Mouse (Mus musculus): ENCODE measurements around the gene Stk24.

The Stk24 gene

DNA sequence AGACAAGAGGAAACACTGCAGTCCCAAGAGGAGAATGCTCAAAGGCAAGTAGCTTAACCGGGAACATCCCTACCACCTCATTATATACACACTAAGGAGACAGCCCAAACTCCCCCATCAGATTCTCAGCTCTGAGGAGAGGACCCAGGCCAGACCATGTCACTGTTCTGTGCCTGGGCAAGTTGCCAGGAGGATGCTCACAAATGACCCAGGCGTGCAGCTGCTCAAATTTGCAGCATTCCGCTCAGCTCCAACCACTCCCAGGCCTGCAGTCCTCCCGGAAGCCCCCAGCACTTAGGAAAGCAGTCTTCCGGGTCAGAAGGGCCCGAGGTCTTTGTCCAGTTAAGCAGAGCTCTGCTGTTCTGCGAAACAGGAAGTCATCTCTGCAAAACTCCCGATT is 31.6 kb downstream of the Stk24 start:
- DNase-seq, result peak; percentile 39

DNA sequence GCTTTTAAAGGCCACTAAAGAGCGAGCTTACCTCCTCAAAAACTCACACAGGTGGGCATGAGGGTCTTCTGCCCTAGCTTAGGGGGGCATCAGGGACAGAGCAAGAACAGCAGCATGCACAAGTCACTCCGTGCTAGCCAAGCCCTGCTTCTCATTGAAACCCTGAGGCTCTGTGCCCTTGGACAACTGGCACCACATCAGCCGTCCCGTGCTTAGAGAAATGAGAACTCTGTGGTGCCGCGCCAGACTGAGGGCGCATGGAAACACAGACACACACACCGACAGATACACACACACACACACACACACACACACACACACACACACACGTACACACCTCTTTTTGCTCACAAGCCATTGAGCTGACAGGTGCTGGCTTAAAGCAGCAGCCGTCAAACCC is 32.7 kb downstream of the Stk24 start:
- DNase-seq, result no peak

DNA sequence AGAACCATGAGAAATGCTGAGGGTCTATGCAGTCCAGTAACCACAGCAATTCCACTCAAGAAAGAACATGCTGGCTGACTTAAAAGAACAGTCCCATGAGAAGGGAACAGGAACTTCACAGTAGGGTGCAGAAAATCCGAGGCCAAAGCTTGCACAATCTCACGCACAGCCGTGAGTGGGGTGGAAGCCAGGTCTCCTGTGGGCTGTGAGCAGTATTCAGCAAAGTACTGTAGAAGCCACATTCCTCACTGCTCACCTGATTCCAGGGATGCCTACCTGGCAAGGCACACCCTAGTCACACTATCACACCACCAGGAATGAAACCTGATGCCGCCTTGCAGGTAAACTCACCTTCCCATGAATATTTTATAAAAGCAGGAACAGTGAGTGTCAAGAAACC is 33.2 kb downstream of the Stk24 start:
- DNase-seq, result no peak

DNA sequence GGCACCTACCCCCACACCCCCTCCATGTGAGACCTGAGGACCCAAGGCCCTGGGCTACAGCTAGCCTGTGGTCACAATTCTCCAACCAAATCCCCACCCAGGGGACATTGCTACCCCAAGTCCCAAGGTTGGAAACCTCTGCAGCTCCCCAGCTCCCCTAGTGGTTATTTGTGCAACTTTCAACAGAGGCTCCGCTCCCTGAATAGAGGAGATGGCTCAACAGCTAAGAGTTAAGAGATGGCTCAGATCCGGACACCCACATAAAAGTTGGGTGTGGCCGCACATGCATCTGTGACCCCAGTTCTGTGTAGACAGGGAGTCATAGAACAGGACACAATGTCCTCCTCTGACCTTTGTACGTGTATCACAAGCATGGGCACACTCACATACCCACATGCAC is 33.8 kb downstream of the Stk24 start:
- peak; percentile 46 for DNase-seq

- no peak for DNase-seq
These were observed 34.9 kb downstream of the Stk24 start for GRCm38 (mm10) chr14:121344928-121345327.

DNA sequence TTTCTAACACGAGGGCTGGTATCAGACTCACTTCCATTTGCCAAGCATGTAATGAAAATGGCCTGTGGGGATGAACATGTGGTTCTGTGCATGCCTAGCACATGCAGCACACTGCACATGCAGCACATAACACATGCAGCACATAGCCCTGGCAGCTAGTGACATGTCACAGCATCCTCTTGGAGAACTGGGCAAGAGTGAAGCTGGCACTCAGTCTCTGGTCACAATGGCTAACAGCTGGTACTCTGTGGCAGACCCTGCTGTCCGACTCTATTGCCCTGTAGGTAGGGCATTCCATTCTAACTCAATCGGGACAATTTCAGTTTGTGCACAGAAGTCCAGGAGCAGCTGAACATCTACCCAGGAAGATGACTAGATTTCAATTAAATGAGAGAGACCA is 36.9 kb downstream of the Stk24 start:
- no peak for DNase-seq

GRCm38 (mm10) chr14:121339951-121340401 is 39.8 kb downstream of the Stk24 start:
- no peak for DNase-seq

GRCm38 (mm10) chr14:121338819-121339573 is 40.8 kb downstream of the Stk24 start:
- no peak for DNase-seq

DNA sequence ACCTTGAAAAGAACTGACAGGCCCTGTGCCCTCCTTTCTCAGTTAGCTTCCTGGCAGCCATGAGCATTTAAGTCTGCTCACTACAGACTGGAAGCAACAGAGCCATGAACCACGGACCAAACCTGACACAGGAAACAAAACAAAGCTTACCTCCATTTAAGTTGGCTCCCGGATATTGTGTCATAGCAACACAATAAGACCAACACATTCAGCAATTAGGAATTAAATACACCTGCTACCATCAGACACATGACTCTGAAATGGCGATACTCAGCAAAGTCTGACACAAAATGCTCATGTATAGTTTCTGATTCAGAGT is 49.8 kb downstream of the Stk24 start:
- no peak for DNase-seq

DNA sequence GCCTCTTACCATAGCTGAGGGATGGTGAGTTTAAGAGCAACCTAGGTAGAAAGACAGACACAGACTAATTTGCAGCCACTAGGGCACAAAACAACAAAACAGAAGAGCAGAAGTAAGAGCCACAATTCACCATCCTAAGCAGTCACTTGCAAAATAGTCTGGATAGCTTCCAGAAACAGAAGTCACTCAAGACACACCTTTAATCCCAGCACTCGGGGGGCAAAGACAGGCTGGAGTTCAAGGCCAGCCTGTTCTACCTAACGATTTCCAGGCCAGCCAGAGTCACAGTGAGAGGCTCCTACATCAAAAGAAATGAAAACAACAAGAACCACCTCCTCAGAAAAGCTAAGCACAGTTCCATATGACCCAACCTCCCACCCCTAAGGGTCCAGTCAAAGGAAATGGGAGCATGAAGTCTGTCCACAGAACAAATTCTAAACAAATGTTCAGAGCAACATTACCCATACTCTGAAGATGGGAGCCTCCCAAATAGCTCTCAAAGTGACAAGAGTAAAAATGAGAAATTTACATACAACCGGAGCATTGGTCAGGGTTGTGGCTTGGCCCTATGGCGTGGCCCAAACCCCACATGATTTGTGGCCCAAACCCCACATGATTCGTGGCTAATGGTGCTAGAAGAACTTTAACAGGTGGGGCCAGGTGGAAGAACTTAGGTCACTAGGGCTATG is 50.3 kb downstream of the Stk24 start:
- DNase-seq, result no peak

GRCm38 (mm10) chr14:121328878-121329277 is 50.9 kb downstream of the Stk24 start:
- DNase-seq, result no peak

GRCm38 (mm10) chr14:121326432-121326831 is 53.4 kb downstream of the Stk24 start:
- DNase-seq, result no peak

DNA sequence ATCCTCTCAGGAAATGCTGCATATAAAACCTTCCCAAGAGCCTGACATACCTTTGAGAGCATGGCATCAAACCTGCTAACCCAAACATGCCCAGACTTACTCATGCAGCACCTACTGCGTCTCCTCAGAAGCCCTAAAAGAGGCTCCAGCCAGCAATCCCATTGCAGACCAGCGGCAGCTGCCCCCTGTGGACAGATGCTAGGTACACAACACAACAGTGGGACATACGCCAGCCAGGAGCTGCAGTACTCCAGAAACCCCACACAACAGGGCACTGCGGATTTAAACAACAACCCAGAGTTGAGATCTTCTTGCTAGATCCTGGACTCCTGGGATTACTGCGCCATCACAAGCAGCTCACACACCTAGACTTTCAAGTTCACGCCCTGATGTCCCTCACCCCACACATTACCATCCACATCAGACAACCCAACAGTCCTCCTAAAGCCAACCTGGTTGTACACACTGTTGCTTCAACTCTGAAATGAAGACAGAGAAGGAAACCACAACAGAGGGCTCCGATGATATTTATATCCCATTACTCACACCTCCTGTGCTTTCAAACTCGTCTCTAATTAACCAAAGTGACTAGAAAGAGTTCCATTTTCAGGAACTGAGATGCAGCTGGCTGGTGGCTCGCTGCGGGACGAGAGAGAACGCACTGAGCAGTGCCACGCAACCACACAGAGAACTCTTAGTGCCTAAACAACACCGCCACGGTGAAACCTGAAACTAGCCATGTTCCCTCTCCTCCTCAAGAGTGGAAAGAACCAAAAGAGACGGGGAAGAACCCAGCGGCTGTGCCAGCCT is 55.1 kb downstream of the Stk24 start:
- DNase-seq, result no peak

- no peak for DNase-seq
These were observed 57.2 kb downstream of the Stk24 start for GRCm38 (mm10) chr14:121322641-121323040.

GRCm38 (mm10) chr14:121322150-121322549 is 57.7 kb downstream of the Stk24 start:
- no peak for DNase-seq

- no peak for DNase-seq
These were observed 61.4 kb downstream of the Stk24 start for GRCm38 (mm10) chr14:121318382-121318781.

- DNase-seq, result no peak
These were observed 62.5 kb downstream of the Stk24 start for GRCm38 (mm10) chr14:121317312-121317671.

DNA sequence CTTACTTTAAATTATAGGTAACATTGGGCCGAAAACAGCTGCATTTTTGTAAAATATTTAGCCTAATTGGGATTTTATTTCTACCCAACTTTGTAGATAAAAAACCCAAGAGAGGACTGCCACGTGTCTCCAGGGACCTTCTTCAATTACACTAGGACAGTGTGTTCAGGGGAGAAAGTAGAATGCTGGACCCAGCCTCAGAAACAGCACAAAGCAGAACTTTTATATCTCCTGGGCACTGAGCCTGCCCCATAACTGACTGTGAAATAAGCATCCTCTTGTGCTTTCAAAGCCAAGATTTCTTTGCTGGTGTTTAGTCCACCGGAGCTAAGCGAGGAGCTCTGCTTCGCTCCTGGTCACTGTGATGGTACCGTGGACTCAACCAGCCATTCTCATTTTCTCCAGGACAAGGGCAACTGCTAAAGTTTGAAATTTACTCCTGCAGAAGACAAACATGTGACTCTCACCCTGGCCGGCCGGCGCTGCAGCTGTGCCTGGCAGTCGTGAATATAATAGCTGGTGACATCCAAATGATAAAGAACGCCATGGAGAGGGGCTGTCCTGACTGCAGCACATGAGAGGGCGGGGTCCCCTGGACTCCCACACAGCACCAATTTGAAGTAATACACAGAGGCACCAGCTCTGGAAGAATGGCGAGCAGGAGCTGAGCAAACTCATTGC is 63.0 kb downstream of the Stk24 start:
- DNase-seq, result no peak

GRCm38 (mm10) chr14:121316136-121316535 is 63.7 kb downstream of the Stk24 start:
- peak; percentile 26 for DNase-seq

DNA sequence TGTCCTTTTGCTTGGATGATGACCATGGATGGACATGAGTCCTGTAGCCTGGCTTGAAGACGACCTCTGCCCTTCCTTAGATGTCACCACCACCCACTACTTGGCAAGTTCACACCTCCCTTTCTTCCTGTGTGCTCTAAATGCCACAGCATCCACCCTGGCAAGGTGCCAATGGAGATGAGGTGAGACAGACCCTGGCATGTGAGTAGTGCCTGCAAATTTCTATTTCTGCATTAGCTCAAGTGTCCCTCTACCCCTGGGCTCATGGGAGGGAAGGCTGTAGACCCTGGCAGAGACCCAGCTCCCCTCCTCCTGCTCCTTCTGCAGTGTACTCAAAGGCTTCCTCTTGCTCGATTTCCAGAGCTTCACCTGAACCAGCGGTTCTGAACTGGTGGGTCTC is 64.9 kb downstream of the Stk24 start:
- DNase-seq, result no peak

DNA sequence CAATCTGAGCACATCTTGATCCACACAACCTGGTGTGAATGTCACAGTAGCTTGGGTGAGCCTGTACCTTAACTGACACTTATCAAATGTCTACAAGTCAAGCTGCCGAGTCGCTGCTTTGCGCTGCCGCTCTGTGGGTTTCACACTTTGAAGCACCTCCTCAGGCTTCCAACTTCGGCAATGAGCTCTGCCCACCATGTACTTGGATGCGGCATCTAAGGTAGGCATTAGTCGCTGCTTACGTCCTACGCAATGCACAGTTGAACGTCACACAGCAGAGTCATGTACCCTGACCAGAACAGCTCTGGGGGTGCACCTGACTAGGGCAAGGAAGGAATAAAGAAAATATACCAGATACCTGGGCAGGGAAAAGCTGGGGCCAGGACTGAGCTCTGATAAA is 66.5 kb downstream of the Stk24 start:
- DNase-seq, result no peak

GRCm38 (mm10) chr14:121311083-121311482 is 68.7 kb downstream of the Stk24 start:
- DNase-seq, result no peak

DNA sequence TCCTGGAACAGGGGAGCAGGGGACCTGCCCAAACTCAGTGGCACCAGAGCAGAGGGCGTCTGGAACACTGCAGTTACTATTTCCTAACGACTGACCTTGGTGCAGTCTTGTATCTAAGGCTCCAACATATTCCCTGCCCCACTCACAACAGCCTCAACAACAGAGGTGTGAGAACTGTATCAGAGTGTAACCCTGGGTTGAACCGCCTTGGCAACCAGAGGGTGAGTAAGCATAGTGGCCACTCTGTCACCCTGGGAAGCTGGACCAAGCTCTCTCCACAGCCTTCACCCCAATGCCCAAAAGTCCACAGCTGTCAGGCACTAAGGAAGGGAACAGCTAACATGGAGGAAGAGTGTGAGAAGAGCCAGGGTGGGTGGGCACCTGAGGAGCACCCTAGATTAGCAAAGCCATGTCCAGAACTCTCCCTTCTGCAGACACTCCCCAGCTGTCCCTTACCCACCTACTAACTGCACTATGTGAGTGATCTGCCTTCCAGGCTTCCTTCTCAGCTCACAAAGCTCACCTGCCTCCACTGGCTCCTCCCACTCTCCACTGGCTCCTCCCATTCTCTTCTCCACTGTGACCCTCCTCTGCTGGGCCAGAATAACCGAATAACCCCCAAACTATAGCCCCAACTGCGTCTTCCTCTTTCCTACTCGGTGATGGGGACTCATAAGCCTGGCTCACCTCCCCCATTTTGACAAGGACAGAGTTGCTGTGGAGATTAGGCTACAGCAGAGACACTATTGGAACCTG is 69.3 kb downstream of the Stk24 start:
- no peak for DNase-seq

Measured in embryo, embryonic 11 days (tissue).